Mouse (Mus musculus) megakaryocyte progenitor cell, adult 5-6 weeks (primary cell): ENCODE results near the gene Fsd2. TPM values are rescaled to one million over a fixed set of nuclear protein-coding genes. Genes with fewer than 3 reads are reported as not detected.

ENCODE experiments used
- ATAC-seq: replicated peaks from 2 replicates; pipeline ENCODE4 v1.8.0; 2016; ENCODE audit warnings: mild to moderate bottlenecking, moderate TSS enrichment, inconsistent platforms; ENCODE audit not compliant: poor library complexity
- total RNA-seq, 2 experiments: library from RNA; stranded (forward) in 1 of 2; stranded (reverse) in 1 of 2; fragments of 157-497, 149-512 nt in 1 of 2; fragments of 200-1000 nt in 1 of 2; gene quantifications; 2 replicates each; pipeline versions ENCODE4 v1.2.3 to v1.2.4; 2015 to 2017

Gene Fsd2
- total RNA-seq (2015) (0.17 TPM in 1 of 2 replicates, not detected in the other), total RNA-seq (2017) (0.04 and 0.27 TPM in 2 replicates)

- ATAC-seq = no peak
These were observed at the start of gene Fsd2 for GRCm38 (mm10) chr7:81566892-81567291. Gene Fsd2, minus strand, starts transcription at chr7:81566944.

- ATAC-seq = no peak
These were observed 48.3 kb upstream of the Fsd2 start for GRCm38 (mm10) chr7:81615031-81615430.

GRCm38 (mm10) chr7:81612856-81613635, 46.3 kb upstream of the Fsd2 start:
- no peak for ATAC-seq

GRCm38 (mm10) chr7:81610125-81610524, 43.4 kb upstream of the Fsd2 start:
- peak; percentile 68 for ATAC-seq

- 0 out of 2 replicates have a peak, but pooled peaks have one; percentile 19 for ATAC-seq
These were observed 39.7 kb upstream of the Fsd2 start for GRCm38 (mm10) chr7:81606452-81606851.

GRCm38 (mm10) chr7:81605489-81605888, 38.7 kb upstream of the Fsd2 start:
- peak; percentile 85 for ATAC-seq

- ATAC-seq = no peak
These were observed 38.2 kb upstream of the Fsd2 start for GRCm38 (mm10) chr7:81604991-81605390.

- ATAC-seq = no peak
These were observed 32.9 kb upstream of the Fsd2 start for GRCm38 (mm10) chr7:81599379-81600280.

- no peak for ATAC-seq
These were observed 30.9 kb upstream of the Fsd2 start for GRCm38 (mm10) chr7:81597660-81598059.

GRCm38 (mm10) chr7:81596086-81596485, 29.3 kb upstream of the Fsd2 start:
- no peak for ATAC-seq

GRCm38 (mm10) chr7:81595056-81595455, 28.3 kb upstream of the Fsd2 start:
- no peak for ATAC-seq

GRCm38 (mm10) chr7:81593387-81593786, 26.6 kb upstream of the Fsd2 start:
- ATAC-seq = no peak

- no peak for ATAC-seq
These were observed 25.9 kb upstream of the Fsd2 start for GRCm38 (mm10) chr7:81592686-81593085.

GRCm38 (mm10) chr7:81587238-81587637, 20.5 kb upstream of the Fsd2 start:
- no peak for ATAC-seq

- ATAC-seq = no peak
These were observed 18.6 kb upstream of the Fsd2 start for GRCm38 (mm10) chr7:81585326-81585725.

- ATAC-seq = no peak
These were observed 16.8 kb upstream of the Fsd2 start for GRCm38 (mm10) chr7:81583512-81583911.

GRCm38 (mm10) chr7:81579312-81579711, 12.6 kb upstream of the Fsd2 start:
- ATAC-seq = no peak

GRCm38 (mm10) chr7:81578413-81578812, 11.7 kb upstream of the Fsd2 start:
- ATAC-seq = no peak

- peak; percentile 60 for ATAC-seq
These were observed 11.1 kb upstream of the Fsd2 start for GRCm38 (mm10) chr7:81577872-81578271.

- no peak for ATAC-seq
These were observed 8.9 kb upstream of the Fsd2 start for GRCm38 (mm10) chr7:81575606-81576005.

GRCm38 (mm10) chr7:81573821-81574220, 7.1 kb upstream of the Fsd2 start:
- no peak for ATAC-seq

- peak; percentile 21 for ATAC-seq
These were observed 6.7 kb upstream of the Fsd2 start for GRCm38 (mm10) chr7:81573397-81573796.
